Mouse (Mus musculus) midbrain, embryonic 10.5 days (tissue): Measurements from ENCODE around the gene Srcin1. TPM values are rescaled to one million over a fixed set of nuclear protein-coding genes. Genes with fewer than 3 reads are reported as not detected.

ENCODE experiments used
- DNase-seq: peaks from one replicate; pipeline ENCODE4 v3.0.0-alpha.2; 2017; ENCODE audit warnings: low spot score
- H3K27ac ChIP-seq: fragments of 300-500 bp; sonication (generic); replicated peaks from 2 replicates; pipeline ENCODE4 v1.5.1; 2016; ENCODE audit warnings: mild to moderate bottlenecking
- H3K27me3 ChIP-seq: fragments of 300-500 bp; sonication (generic); 2 replicates; pipeline ENCODE4 v1.6.1; 2016; ENCODE audit warnings: low read depth, mild to moderate bottlenecking; ENCODE audit not compliant: poor library complexity, severe bottlenecking
- H3K36me3 ChIP-seq: fragments of 300-500 bp; sonication (generic); 2 replicates; pipeline ENCODE4 v1.6.1; 2016; ENCODE audit warnings: mild to moderate bottlenecking, moderate library complexity
- H3K4me1 ChIP-seq: fragments of 300-500 bp; sonication (generic); 2 replicates; pipeline ENCODE4 v1.6.1; 2016
- H3K4me3 ChIP-seq: fragments of 300-500 bp; sonication (generic); 2 replicates; pipeline ENCODE4 v1.5.1; 2016; ENCODE audit warnings: mild to moderate bottlenecking, moderate library complexity
- H3K9me3 ChIP-seq: fragments of 300-500 bp; sonication (generic); replicated peaks from 2 replicates; pipeline ENCODE4 v1.6.1; 2016; ENCODE audit warnings: mild to moderate bottlenecking
- WGBS: fragments of 180-500 bp; shearing (Covaris S2); methylation state at CpG from one replicate; pipeline ENCODE4 v1.1.7; 2016; 5-methylcytosine and 5-hydroxymethylcytosine counted together
- polyA plus RNA-seq: library from polyadenylated mRNA; unstranded; fragments of >200 nt; fragmentation: Nextera tagmentation; extraction: Ambion mirVana; gene quantifications from 2 replicates; pipeline ENCODE4 v1.2.1, GENCODE M21; 2016

The Srcin1 gene
- polyA plus RNA-seq, 1 experiment from 2014 or later, result 0.89 TPM

GRCm38 (mm10) chr11:97562536-97562935, 13.4 kb downstream of the Srcin1 start:
- peaks cover 100% of the 10 kb centered on the region for H3K27me3 ChIP-seq
- H3K27ac ChIP-seq, result no peak overlapping the region
- WGBS, result 74% methylated on average over 3 of the region's 3 CpGs

GRCm38 (mm10) chr11:97560210-97560963, 15.6 kb downstream of the Srcin1 start:
- no peaks in the 10 kb centered on the region for H3K9me3 ChIP-seq
- peaks cover 97% of the 10 kb centered on the region for H3K4me1 ChIP-seq
- H3K36me3 ChIP-seq, result no peaks in the 10 kb centered on the region
- no peak overlapping the region for H3K4me3 ChIP-seq
- 0 out of 2 replicates have a peak overlapping the region, but pooled peaks have one; percentile 10 for H3K27ac ChIP-seq
- DNase-seq, result no peak
- H3K27me3 ChIP-seq, result peaks cover 93% of the 10 kb centered on the region
- 36% methylated on average over 17 of the region's 17 CpGs for WGBS

More at GRCm38 (mm10) chr11:97562536-97562935, 13.4 kb downstream of the Srcin1 start:
- Histone ChIP-seq H3K4me3 (no peak overlapping the region), H3K9me3 (no peaks in the 10 kb centered on the region), H3K4me1 (peaks cover 97% of the 10 kb centered on the region), H3K36me3 (no peaks in the 10 kb centered on the region)
- DNase-seq, result no peak

- Histone ChIP-seq H3K36me3 (no peaks in the 10 kb centered on the region), H3K4me1 (peaks cover 95% of the 10 kb centered on the region), H3K4me3 (no peak overlapping the region), H3K27me3 (peaks cover 91% of the 10 kb centered on the region), H3K9me3 (no peaks in the 10 kb centered on the region), H3K27ac (0 out of 2 replicates have a peak overlapping the region, but pooled peaks have one; percentile 34)
- WGBS, result 29% methylated on average over 4 of the region's 4 CpGs
- DNase-seq, result no peak
These were observed 16.4 kb downstream of the Srcin1 start for GRCm38 (mm10) chr11:97559549-97559948.

GRCm38 (mm10) chr11:97557885-97558284, 18.1 kb downstream of the Srcin1 start:
- H3K9me3 ChIP-seq, result no peaks in the 10 kb centered on the region
- H3K27ac ChIP-seq, result 0 out of 2 replicates have a peak overlapping the region, but pooled peaks have one; percentile 52
- no peaks in the 10 kb centered on the region for H3K36me3 ChIP-seq
- peaks cover 93% of the 10 kb centered on the region for H3K4me1 ChIP-seq
- H3K4me3 ChIP-seq, result no peak overlapping the region
- 46% methylated on average over 4 of the region's 4 CpGs for WGBS
- no peak for DNase-seq
- H3K27me3 ChIP-seq, result peaks cover 91% of the 10 kb centered on the region

GRCm38 (mm10) chr11:97556569-97557408, 19.2 kb downstream of the Srcin1 start:
- no peaks in the 10 kb centered on the region for H3K9me3 ChIP-seq
- peaks cover 91% of the 10 kb centered on the region for H3K27me3 ChIP-seq
- peaks cover 96% of the 10 kb centered on the region for H3K4me1 ChIP-seq
- H3K4me3 ChIP-seq, result peak overlapping the region; percentile 26; the same call in 1 of the 2 replicates
- H3K36me3 ChIP-seq, result no peaks in the 10 kb centered on the region
- WGBS, result 8% methylated on average over 7 of the region's 7 CpGs
- peak overlapping the region; percentile 68 for H3K27ac ChIP-seq
- DNase-seq, result peak; percentile 76

GRCm38 (mm10) chr11:97555144-97555543, 20.8 kb downstream of the Srcin1 start:
- Histone ChIP-seq H3K36me3 (no peaks in the 10 kb centered on the region), H3K9me3 (no peaks in the 10 kb centered on the region), H3K27ac (no peak overlapping the region), H3K4me1 (peaks cover 96% of the 10 kb centered on the region), H3K4me3 (no peak overlapping the region), H3K27me3 (peaks cover 91% of the 10 kb centered on the region)
- no peak for DNase-seq
- 46% methylated on average over 6 of the region's 6 CpGs for WGBS

GRCm38 (mm10) chr11:97552151-97552550, 23.8 kb downstream of the Srcin1 start:
- 2% methylated on average over 8 of the region's 8 CpGs for WGBS

GRCm38 (mm10) chr11:97548757-97549156, 27.2 kb downstream of the Srcin1 start:
- no peak overlapping the region for H3K4me3 ChIP-seq
- H3K4me1 ChIP-seq, result peaks cover 94% of the 10 kb centered on the region
- H3K27me3 ChIP-seq, result peaks cover 100% of the 10 kb centered on the region
- DNase-seq, result no peak
- no peaks in the 10 kb centered on the region for H3K9me3 ChIP-seq
- WGBS, result 49% methylated on average over 8 of the region's 8 CpGs
- H3K27ac ChIP-seq, result peak overlapping the region; percentile 13; the same call in 1 of the 2 replicates
- no peaks in the 10 kb centered on the region for H3K36me3 ChIP-seq

More at GRCm38 (mm10) chr11:97552151-97552550, 23.8 kb downstream of the Srcin1 start:
- Histone ChIP-seq H3K4me3 (peak overlapping the region; percentile 40), H3K4me1 (peaks cover 96% of the 10 kb centered on the region), H3K36me3 (no peaks in the 10 kb centered on the region), H3K27me3 (peaks cover 91% of the 10 kb centered on the region), H3K9me3 (no peaks in the 10 kb centered on the region), H3K27ac (peak overlapping the region; percentile 83)
- DNase-seq, result no peak

GRCm38 (mm10) chr11:97547957-97548706, 27.9 kb downstream of the Srcin1 start:
- Histone ChIP-seq H3K9me3 (no peaks in the 10 kb centered on the region), H3K27me3 (peaks cover 100% of the 10 kb centered on the region), H3K36me3 (no peaks in the 10 kb centered on the region), H3K4me1 (peaks cover 94% of the 10 kb centered on the region), H3K4me3 (0 out of 2 replicates have a peak overlapping the region, but pooled peaks have one; percentile 14), H3K27ac (peak overlapping the region; percentile 38; the same call in 1 of the 2 replicates)
- 63% methylated on average over 12 of the region's 12 CpGs for WGBS
- DNase-seq, result no peak

GRCm38 (mm10) chr11:97546804-97547411, 29.1 kb downstream of the Srcin1 start:
- peak overlapping the region; percentile 87 for H3K27ac ChIP-seq
- H3K4me3 ChIP-seq, result peak overlapping the region; percentile 79
- H3K9me3 ChIP-seq, result no peaks in the 10 kb centered on the region
- 2% methylated on average over 57 of the region's 73 CpGs for WGBS
- peak; percentile 87 for DNase-seq
- H3K27me3 ChIP-seq, result peaks cover 100% of the 10 kb centered on the region
- H3K36me3 ChIP-seq, result peaks cover 5% of the 10 kb centered on the region; the same call in 1 of the 2 replicates
- H3K4me1 ChIP-seq, result peaks cover 94% of the 10 kb centered on the region

GRCm38 (mm10) chr11:97545808-97546560, 30.0 kb downstream of the Srcin1 start:
- Histone ChIP-seq H3K27ac (peak overlapping the region; percentile 87), H3K4me1 (peaks cover 90% of the 10 kb centered on the region)
- 4% methylated on average over 26 of the region's 26 CpGs for WGBS

More at GRCm38 (mm10) chr11:97545808-97546560, 30.0 kb downstream of the Srcin1 start:
- Histone ChIP-seq H3K9me3 (no peaks in the 10 kb centered on the region), H3K4me3 (peak overlapping the region; percentile 79), H3K27me3 (peaks cover 100% of the 10 kb centered on the region), H3K36me3 (peaks cover 9% of the 10 kb centered on the region; the same call in 1 of the 2 replicates)
- no peak for DNase-seq
